Mouse (Mus musculus): ENCODE measurements at regions not wholly inside any gene's neighbourhood (a gene's known extent, or its start where the extent isn't known, plus 50 kb on each side); places are given as distances from the start of the nearest gene placed in this dataset.

DNA sequence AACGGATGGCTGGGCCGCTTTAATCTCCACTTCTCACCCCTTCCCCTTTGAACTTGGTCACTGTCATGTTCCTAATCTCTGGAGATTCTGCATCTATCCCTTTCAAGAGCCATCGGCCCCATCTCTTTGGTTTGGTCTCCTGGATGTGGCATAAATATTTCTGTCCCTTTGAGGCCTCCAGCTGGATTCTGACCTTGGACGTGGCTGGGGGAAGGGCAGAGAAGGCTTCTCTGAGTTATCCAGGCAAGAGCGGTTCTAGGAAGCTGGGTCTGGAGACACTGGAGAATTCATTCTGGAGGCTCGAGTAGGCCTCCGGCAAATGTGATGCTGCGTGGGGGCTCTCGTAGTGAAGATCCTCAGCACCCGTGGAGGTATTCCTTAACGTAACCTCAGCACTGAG lies 400.6 kb downstream of the Med13l start:
- TF ChIP-seq E2F4 (IDR thresholded peaks at IDR 0.05; ENCODE audit: insufficient read depth) (no peak), POLR2A (IDR thresholded peaks at IDR 0.05; ENCODE audit: insufficient read length, low read depth) (no peak), USF1 (IDR thresholded peaks at IDR 0.05; ENCODE audit: low read depth) (no peak), POLR2AphosphoS2 (IDR thresholded peaks at IDR 0.05; ENCODE audit: insufficient read length, low read depth) (no peak), SRF (IDR thresholded peaks at IDR 0.05; ENCODE audit: control insufficient read depth, insufficient read length, low read depth) (no peak), MYOD1 (IDR thresholded peaks at IDR 0.05; ENCODE audit: control insufficient read depth in 1 of 3, insufficient read length in 2 of 3, low read depth in 2 of 3) (no peak), TCF12 (IDR thresholded peaks at IDR 0.05; ENCODE audit: insufficient read depth, poor library complexity, severe bottlenecking) (no peak), REST (IDR thresholded peaks at IDR 0.05; ENCODE audit: insufficient read depth, insufficient read length) (no peak)
- no peaks in the 10 kb centered on the region for H3K27me3 ChIP-seq (ENCODE audit: control insufficient read depth, insufficient read depth, insufficient read length)
- H3ac ChIP-seq (ENCODE audit: control insufficient read depth, insufficient read length) = no peak overlapping the region
- H3K4me2 ChIP-seq (ENCODE audit: low read depth) = no peak overlapping the region
- no peak overlapping the region for H3K4me3 ChIP-seq
- no peaks in the 10 kb centered on the region for H3K79me2 ChIP-seq (ENCODE audit: control insufficient read depth, insufficient read depth)
- no peaks in the 10 kb centered on the region for H3K36me3 ChIP-seq (ENCODE audit: control insufficient read depth, insufficient read depth)

- Histone ChIP-seq H3K27me3 (ENCODE audit: control insufficient read depth, insufficient read depth, insufficient read length) (no peaks in the 10 kb centered on the region), H3K4me3 (no peak overlapping the region), H3ac (ENCODE audit: control insufficient read depth, insufficient read length) (no peak overlapping the region), H3K79me2 (ENCODE audit: control insufficient read depth, insufficient read depth) (no peaks in the 10 kb centered on the region), H3K36me3 (ENCODE audit: control insufficient read depth, insufficient read depth) (no peaks in the 10 kb centered on the region), H3K4me2 (ENCODE audit: low read depth) (no peak overlapping the region)
- TF ChIP-seq REST (IDR thresholded peaks at IDR 0.05; ENCODE audit: insufficient read depth, insufficient read length) (no peak), POLR2AphosphoS2 (IDR thresholded peaks at IDR 0.05; ENCODE audit: insufficient read length, low read depth) (no peak), USF1 (IDR thresholded peaks at IDR 0.05; ENCODE audit: low read depth) (no peak), MYOD1 (IDR thresholded peaks at IDR 0.05; ENCODE audit: control insufficient read depth in 1 of 3, insufficient read length in 2 of 3, low read depth in 2 of 3) (no peak), CEBPB (IDR thresholded peaks at IDR 0.05; ENCODE audit: insufficient read depth, poor library complexity, severe bottlenecking) (no peak), E2F4 (IDR thresholded peaks at IDR 0.05; ENCODE audit: insufficient read depth) (no peak), MAX (IDR thresholded peaks at IDR 0.05; ENCODE audit: low read depth) (no peak), SRF (IDR thresholded peaks at IDR 0.05; ENCODE audit: control insufficient read depth, insufficient read length, low read depth) (no peak), TCF12 (IDR thresholded peaks at IDR 0.05; ENCODE audit: insufficient read depth, poor library complexity, severe bottlenecking) (no peak), POLR2A (IDR thresholded peaks at IDR 0.05; ENCODE audit: insufficient read length, low read depth) (no peak), TCF3 (IDR thresholded peaks at IDR 0.05; ENCODE audit: insufficient read length, low read depth) (no peak), MYOG (IDR thresholded peaks at IDR 0.05; ENCODE audit: control insufficient read depth in 1 of 3, insufficient read depth in 1 of 3, insufficient read length in 2 of 3, low read depth in 2 of 3) (no peak)
Measured at GRCm38 (mm10) chr5:118962152-118962551, 401.7 kb downstream of the Med13l start.

DNA sequence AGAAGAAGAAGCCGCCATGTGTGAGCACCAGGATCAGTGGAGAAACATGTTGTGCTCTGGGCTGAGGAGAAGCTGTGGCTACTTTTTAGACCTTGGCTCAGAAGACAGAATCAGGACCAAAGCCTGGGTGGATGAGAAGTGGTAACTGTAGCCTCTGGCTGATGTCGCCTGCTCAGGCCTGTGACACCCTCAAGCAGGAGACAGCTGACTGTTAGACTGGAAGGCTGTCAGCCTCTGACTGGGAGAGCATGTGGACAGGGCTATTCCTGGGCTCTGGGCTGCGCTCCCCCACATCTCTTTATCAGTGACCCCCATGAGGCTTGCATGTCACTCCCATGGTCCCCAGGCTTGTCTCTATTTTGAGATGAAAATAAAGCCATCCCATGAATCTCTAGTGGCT lies 402.5 kb downstream of the Med13l start:
- Histone ChIP-seq H3K36me3 (ENCODE audit: control insufficient read depth, insufficient read depth) (no peaks in the 10 kb centered on the region), H3K4me2 (ENCODE audit: low read depth) (no peak overlapping the region), H3K79me2 (ENCODE audit: control insufficient read depth, insufficient read depth) (no peaks in the 10 kb centered on the region), H3K4me3 (no peak overlapping the region), H3ac (ENCODE audit: control insufficient read depth, insufficient read length) (no peak overlapping the region), H3K27me3 (ENCODE audit: control insufficient read depth, insufficient read depth, insufficient read length) (no peaks in the 10 kb centered on the region)
- TF ChIP-seq TCF3 (IDR thresholded peaks at IDR 0.05; ENCODE audit: insufficient read length, low read depth) (no peak), E2F4 (IDR thresholded peaks at IDR 0.05; ENCODE audit: insufficient read depth) (no peak), CEBPB (IDR thresholded peaks at IDR 0.05; ENCODE audit: insufficient read depth, poor library complexity, severe bottlenecking) (no peak), POLR2A (IDR thresholded peaks at IDR 0.05; ENCODE audit: insufficient read length, low read depth) (no peak), USF1 (IDR thresholded peaks at IDR 0.05; ENCODE audit: low read depth) (no peak), MYOG (IDR thresholded peaks at IDR 0.05; ENCODE audit: control insufficient read depth in 1 of 3, insufficient read depth in 1 of 3, insufficient read length in 2 of 3, low read depth in 2 of 3) (no peak), MYOD1 (IDR thresholded peaks at IDR 0.05; ENCODE audit: control insufficient read depth in 1 of 3, insufficient read length in 2 of 3, low read depth in 2 of 3) (no peak), POLR2AphosphoS2 (IDR thresholded peaks at IDR 0.05; ENCODE audit: insufficient read length, low read depth) (no peak), TCF12 (IDR thresholded peaks at IDR 0.05; ENCODE audit: insufficient read depth, poor library complexity, severe bottlenecking) (no peak), MAX (IDR thresholded peaks at IDR 0.05; ENCODE audit: low read depth) (no peak), SRF (IDR thresholded peaks at IDR 0.05; ENCODE audit: control insufficient read depth, insufficient read length, low read depth) (no peak), REST (IDR thresholded peaks at IDR 0.05; ENCODE audit: insufficient read depth, insufficient read length) (no peak)

- no peak overlapping the region for H3K4me2 ChIP-seq (ENCODE audit: low read depth)
- no peak for TF ChIP-seq POLR2AphosphoS2 (IDR thresholded peaks at IDR 0.05; ENCODE audit: insufficient read length, low read depth)
- TF ChIP-seq MAX (IDR thresholded peaks at IDR 0.05; ENCODE audit: low read depth) = no peak
- no peak for TF ChIP-seq REST (IDR thresholded peaks at IDR 0.05; ENCODE audit: insufficient read depth, insufficient read length)
- TF ChIP-seq MYOD1 (IDR thresholded peaks at IDR 0.05; ENCODE audit: control insufficient read depth in 1 of 3, insufficient read length in 2 of 3, low read depth in 2 of 3) = no peak
- TF ChIP-seq USF1 (IDR thresholded peaks at IDR 0.05; ENCODE audit: low read depth) = no peak
- TF ChIP-seq POLR2A (IDR thresholded peaks at IDR 0.05; ENCODE audit: insufficient read length, low read depth) = no peak
- no peak for TF ChIP-seq TCF3 (IDR thresholded peaks at IDR 0.05; ENCODE audit: insufficient read length, low read depth)
- TF ChIP-seq TCF12 (IDR thresholded peaks at IDR 0.05; ENCODE audit: insufficient read depth, poor library complexity, severe bottlenecking) = no peak
- TF ChIP-seq SRF (IDR thresholded peaks at IDR 0.05; ENCODE audit: control insufficient read depth, insufficient read length, low read depth) = no peak
- no peak for TF ChIP-seq MYOG (IDR thresholded peaks at IDR 0.05; ENCODE audit: control insufficient read depth in 1 of 3, insufficient read depth in 1 of 3, insufficient read length in 2 of 3, low read depth in 2 of 3)
- H3ac ChIP-seq (ENCODE audit: control insufficient read depth, insufficient read length) = no peak overlapping the region
- no peak overlapping the region for H3K4me3 ChIP-seq
- H3K36me3 ChIP-seq (ENCODE audit: control insufficient read depth, insufficient read depth) = no peaks in the 10 kb centered on the region
- no peaks in the 10 kb centered on the region for H3K27me3 ChIP-seq (ENCODE audit: control insufficient read depth, insufficient read depth, insufficient read length)
- no peaks in the 10 kb centered on the region for H3K79me2 ChIP-seq (ENCODE audit: control insufficient read depth, insufficient read depth)
Measured at GRCm38 (mm10) chr5:118966901-118967300, 406.4 kb downstream of the Med13l start.

DNA sequence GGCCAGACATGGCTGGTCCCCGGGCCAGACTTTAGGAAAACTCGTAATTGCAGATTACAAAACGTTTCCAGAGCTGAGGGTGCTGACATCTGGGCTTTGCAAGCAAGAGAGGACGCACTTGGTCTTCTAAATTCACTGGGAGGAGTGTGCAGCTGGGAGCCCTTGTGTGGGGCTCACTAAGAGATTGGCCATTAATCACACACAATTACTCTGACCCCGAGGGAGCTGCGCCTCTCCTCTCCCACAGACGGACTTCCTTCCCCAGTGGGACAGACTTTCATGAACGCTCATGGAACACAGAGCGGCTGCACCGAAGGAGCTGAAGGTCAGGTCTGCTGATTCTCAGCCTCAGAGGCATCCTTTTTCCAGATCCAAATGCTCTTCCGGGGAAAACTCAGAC lies 407.2 kb downstream of the Med13l start:
- Histone ChIP-seq H3K4me2 (ENCODE audit: low read depth) (no peak overlapping the region), H3K79me2 (ENCODE audit: control insufficient read depth, insufficient read depth) (no peaks in the 10 kb centered on the region), H3K27me3 (ENCODE audit: control insufficient read depth, insufficient read depth, insufficient read length) (no peaks in the 10 kb centered on the region), H3K4me3 (no peak overlapping the region), H3ac (ENCODE audit: control insufficient read depth, insufficient read length) (no peak overlapping the region), H3K36me3 (ENCODE audit: control insufficient read depth, insufficient read depth) (no peaks in the 10 kb centered on the region)
- TF ChIP-seq USF1 (IDR thresholded peaks at IDR 0.05; ENCODE audit: low read depth) (no peak), REST (IDR thresholded peaks at IDR 0.05; ENCODE audit: insufficient read depth, insufficient read length) (no peak), MYOG (IDR thresholded peaks at IDR 0.05; ENCODE audit: control insufficient read depth in 1 of 3, insufficient read depth in 1 of 3, insufficient read length in 2 of 3, low read depth in 2 of 3) (no peak), SRF (IDR thresholded peaks at IDR 0.05; ENCODE audit: control insufficient read depth, insufficient read length, low read depth) (no peak), MAX (IDR thresholded peaks at IDR 0.05; ENCODE audit: low read depth) (no peak), CEBPB (IDR thresholded peaks at IDR 0.05; ENCODE audit: insufficient read depth, poor library complexity, severe bottlenecking) (no peak), POLR2A (IDR thresholded peaks at IDR 0.05; ENCODE audit: insufficient read length, low read depth) (no peak), POLR2AphosphoS2 (IDR thresholded peaks at IDR 0.05; ENCODE audit: insufficient read length, low read depth) (no peak), E2F4 (IDR thresholded peaks at IDR 0.05; ENCODE audit: insufficient read depth) (no peak), TCF3 (IDR thresholded peaks at IDR 0.05; ENCODE audit: insufficient read length, low read depth) (no peak), MYOD1 (IDR thresholded peaks at IDR 0.05; ENCODE audit: control insufficient read depth in 1 of 3, insufficient read length in 2 of 3, low read depth in 2 of 3) (no peak)
